Mouse (Mus musculus) stomach, embryonic 16.5 days (tissue): ENCODE measurements around the gene Ppm1j. TPM values are rescaled to one million over a fixed set of nuclear protein-coding genes. Genes with fewer than 3 reads are reported as not detected.

Experiments
- ATAC-seq: fragments of 200-750 bp; cut with Nextera tagmentation; 2 replicates; pipeline ENCODE4 v1.8.0; 2017; ENCODE audit warnings: moderate number of reproducible peaks, moderate TSS enrichment; ENCODE audit not compliant: insufficient read depth, low FRiP score
- H3K27ac ChIP-seq: fragments of 300-500 bp; sonication (generic); 2 replicates; pipeline ENCODE4 v1.5.1; 2014; ENCODE audit warnings: low read length
- H3K27me3 ChIP-seq: fragments of 300-500 bp; sonication (generic); 2 replicates; pipeline ENCODE4 v1.6.1; 2014; ENCODE audit warnings: low read length, control low read depth, mixed read lengths; ENCODE audit not compliant: control insufficient read depth, insufficient read depth
- H3K36me3 ChIP-seq: fragments of 300-500 bp; sonication (generic); 2 replicates; pipeline ENCODE4 v1.6.1; 2014; ENCODE audit warnings: low read length; ENCODE audit not compliant: control insufficient read depth, insufficient read depth
- H3K4me1 ChIP-seq: fragments of 300-500 bp; sonication (generic); 2 replicates; pipeline ENCODE4 v1.6.1; 2014; ENCODE audit warnings: low read length, control low read depth, mixed read lengths; ENCODE audit not compliant: control insufficient read depth, insufficient read depth
- H3K4me2 ChIP-seq: fragments of 300-500 bp; sonication (generic); 2 replicates; pipeline ENCODE4 v1.6.1; 2014; ENCODE audit warnings: low read depth, low read length, mixed read lengths
- H3K4me3 ChIP-seq: fragments of 300-500 bp; sonication (generic); replicated peaks from 2 replicates; pipeline ENCODE4 v1.5.1; 2014; ENCODE audit warnings: mild to moderate bottlenecking, low read length
- H3K9ac ChIP-seq: fragments of 300-500 bp; sonication (generic); 2 replicates; pipeline ENCODE4 v1.6.1; 2014; ENCODE audit warnings: low read length
- H3K9me3 ChIP-seq: fragments of 300-500 bp; sonication (generic); replicated peaks from 2 replicates; pipeline ENCODE4 v1.6.1; 2016; ENCODE audit warnings: low read length, control low read depth; ENCODE audit not compliant: control insufficient read depth
- WGBS: fragments of 180-500 bp; shearing (Covaris S2); extraction: QIAGEN DNeasy Blood & Tissue Kit; methylation state at CpG from one replicate; pipeline ENCODE4 v1.1.7; 2014; 5-methylcytosine and 5-hydroxymethylcytosine counted together
- polyA plus RNA-seq: library from polyadenylated mRNA; unstranded; fragments of >200 nt; fragmentation: Nextera tagmentation; extraction: Ambion mirVana; gene quantifications from 2 replicates; pipeline ENCODE4 v1.2.1, GENCODE M21; 2015

Gene Ppm1j
- polyA plus RNA-seq, 1 experiment from 2014 or later = 3.6 TPM

GRCm38 (mm10) chr3:104777342-104777741 is 3.5 kb upstream of the Ppm1j start:
- Histone ChIP-seq H3K9ac (0 out of 2 replicates have a peak overlapping the region, but pooled peaks have one; percentile 55), H3K4me1 (peaks cover 17% of the 10 kb centered on the region), H3K27ac (no peak overlapping the region), H3K27me3 (peaks cover 37% of the 10 kb centered on the region), H3K9me3 (no peaks in the 10 kb centered on the region), H3K4me2 (peak overlapping the region; percentile 62), H3K4me3 (peak overlapping the region; percentile 41), H3K36me3 (no peaks in the 10 kb centered on the region)
- ATAC-seq = 0 out of 2 replicates have a peak, but pooled peaks have one; percentile 29
- 2% methylated on average over 20 of the region's 20 CpGs for WGBS

- WGBS = 1% methylated on average over 7 of the region's 7 CpGs
- peaks cover 40% of the 10 kb centered on the region for H3K27me3 ChIP-seq
- ATAC-seq = no peak
- no peaks in the 10 kb centered on the region for H3K36me3 ChIP-seq
- H3K9me3 ChIP-seq = no peaks in the 10 kb centered on the region
- H3K27ac ChIP-seq = no peak overlapping the region
- peaks cover 18% of the 10 kb centered on the region for H3K4me1 ChIP-seq
- H3K4me3 ChIP-seq = no peak overlapping the region
- no peak overlapping the region for H3K9ac ChIP-seq
- no peak overlapping the region for H3K4me2 ChIP-seq
Measured at GRCm38 (mm10) chr3:104779949-104780348, 907 bp upstream of the Ppm1j start.

- Histone ChIP-seq H3K4me2 (peak within 1 kb of the TSS; percentile 99), H3K4me3 (peak within 1 kb of the TSS; percentile 52), H3K4me1 (peaks cover 18% of the 10 kb centered on the region), H3K9me3 (no peaks in the 10 kb centered on the region), H3K36me3 (no peaks in the 10 kb centered on the region), H3K27me3 (peaks cover 39% of the 10 kb centered on the region), H3K27ac (no peak within 1 kb of the TSS), H3K9ac (peak within 1 kb of the TSS; percentile 65)
- no peak for ATAC-seq
- under 1% methylated on average over 26 of the region's 26 CpGs for WGBS
Measured at GRCm38 (mm10) chr3:104781471-104781903, 631 bp downstream of the Ppm1j start, which contains the start of gene Fam19a3. Gene Fam19a3 (minus strand): TSS chr3:104781840.

- Histone ChIP-seq H3K27ac (no peak overlapping the region), H3K4me1 (peaks cover 18% of the 10 kb centered on the region), H3K36me3 (no peaks in the 10 kb centered on the region), H3K4me2 (peak overlapping the region; percentile 99), H3K9me3 (no peaks in the 10 kb centered on the region), H3K9ac (peak overlapping the region; percentile 65; the same call in 1 of the 2 replicates), H3K27me3 (peaks cover 32% of the 10 kb centered on the region), H3K4me3 (peak overlapping the region; percentile 52)
- no peak for ATAC-seq
- WGBS = 23% methylated on average over 12 of the region's 12 CpGs
Measured at GRCm38 (mm10) chr3:104782061-104782681, 1.3 kb downstream of the Ppm1j start.

GRCm38 (mm10) chr3:104783971-104784500 is 3.2 kb downstream of the Ppm1j start:
- 46% methylated on average over 14 of the region's 14 CpGs for WGBS
- no peak for ATAC-seq
- Histone ChIP-seq H3K4me2 (no peak overlapping the region), H3K4me3 (no peak overlapping the region), H3K4me1 (peaks cover 18% of the 10 kb centered on the region), H3K27me3 (peaks cover 22% of the 10 kb centered on the region), H3K36me3 (no peaks in the 10 kb centered on the region), H3K9me3 (no peaks in the 10 kb centered on the region), H3K27ac (no peak overlapping the region), H3K9ac (no peak overlapping the region)

- no peak overlapping the region for H3K4me3 ChIP-seq
- peaks cover 22% of the 10 kb centered on the region for H3K4me1 ChIP-seq
- ATAC-seq = no peak
- no peaks in the 10 kb centered on the region for H3K36me3 ChIP-seq
- no peak overlapping the region for H3K27ac ChIP-seq
- H3K4me2 ChIP-seq = no peak overlapping the region
- peaks cover 11% of the 10 kb centered on the region; the same call in 1 of the 2 replicates for H3K27me3 ChIP-seq
- no peaks in the 10 kb centered on the region for H3K9me3 ChIP-seq
- no peak overlapping the region for H3K9ac ChIP-seq
- 92% methylated on average over 6 of the region's 6 CpGs for WGBS
Measured at GRCm38 (mm10) chr3:104785284-104785683, 4.4 kb downstream of the Ppm1j start.

GRCm38 (mm10) chr3:104788075-104788474 is 7.2 kb downstream of the Ppm1j start, which contains the start of gene Rhoc:
Gene Rhoc (plus strand): TSS chr3:104788375.
- peak within 1 kb of the TSS; percentile 75 for H3K4me3 ChIP-seq
- no peak for ATAC-seq
- peak within 1 kb of the TSS; percentile 93 for H3K27ac ChIP-seq
- H3K36me3 ChIP-seq = 0 out of 2 replicates have a peak, but pooled peaks cover 7% of the 10 kb centered on the region
- peaks cover 27% of the 10 kb centered on the region for H3K4me1 ChIP-seq
- no peaks in the 10 kb centered on the region for H3K9me3 ChIP-seq
- H3K27me3 ChIP-seq = 0 out of 2 replicates have a peak, but pooled peaks cover 4% of the 10 kb centered on the region
- peak within 1 kb of the TSS; percentile 81 for H3K4me2 ChIP-seq
- H3K9ac ChIP-seq = peak within 1 kb of the TSS; percentile 87
- WGBS = 33% methylated on average over 3 of the region's 3 CpGs

GRCm38 (mm10) chr3:104788561-104789311 is 7.9 kb downstream of the Ppm1j start:
- Histone ChIP-seq H3K9ac (peak overlapping the region; percentile 87), H3K27ac (peak overlapping the region; percentile 93), H3K9me3 (no peaks in the 10 kb centered on the region), H3K27me3 (no peaks in the 10 kb centered on the region), H3K4me1 (peaks cover 33% of the 10 kb centered on the region), H3K4me2 (peak overlapping the region; percentile 81), H3K36me3 (0 out of 2 replicates have a peak, but pooled peaks cover 9% of the 10 kb centered on the region), H3K4me3 (peak overlapping the region; percentile 75)
- ATAC-seq = peak; percentile 92
- under 1% methylated on average over 52 of the region's 52 CpGs for WGBS

- peaks cover 38% of the 10 kb centered on the region for H3K4me1 ChIP-seq
- peak overlapping the region; percentile 93 for H3K27ac ChIP-seq
- WGBS = 3% methylated on average over 10 of the region's 10 CpGs
Measured at GRCm38 (mm10) chr3:104789312-104789605, 8.4 kb downstream of the Ppm1j start.

More at GRCm38 (mm10) chr3:104789312-104789605, 8.4 kb downstream of the Ppm1j start:
- Histone ChIP-seq H3K27me3 (no peaks in the 10 kb centered on the region), H3K4me2 (peak overlapping the region; percentile 81), H3K9ac (peak overlapping the region; percentile 87), H3K36me3 (0 out of 2 replicates have a peak, but pooled peaks cover 9% of the 10 kb centered on the region), H3K9me3 (no peaks in the 10 kb centered on the region), H3K4me3 (peak overlapping the region; percentile 75)
- ATAC-seq = no peak
